Mouse (Mus musculus) 3T3-L1 (cell line): ENCODE measurements around the gene Dnajb2.
"Not testable (repeated sequence)": the region's sequence is repeated elsewhere in the genome, so short reads cannot be mapped to it uniquely, and the experiment has no call there.

ENCODE experiments used
- DNase-seq: peaks from one replicate; pipeline ENCODE4 v3.0.0-alpha.2; 2015; ENCODE audit warnings: low read depth, low spot score

Gene Dnajb2

DNA sequence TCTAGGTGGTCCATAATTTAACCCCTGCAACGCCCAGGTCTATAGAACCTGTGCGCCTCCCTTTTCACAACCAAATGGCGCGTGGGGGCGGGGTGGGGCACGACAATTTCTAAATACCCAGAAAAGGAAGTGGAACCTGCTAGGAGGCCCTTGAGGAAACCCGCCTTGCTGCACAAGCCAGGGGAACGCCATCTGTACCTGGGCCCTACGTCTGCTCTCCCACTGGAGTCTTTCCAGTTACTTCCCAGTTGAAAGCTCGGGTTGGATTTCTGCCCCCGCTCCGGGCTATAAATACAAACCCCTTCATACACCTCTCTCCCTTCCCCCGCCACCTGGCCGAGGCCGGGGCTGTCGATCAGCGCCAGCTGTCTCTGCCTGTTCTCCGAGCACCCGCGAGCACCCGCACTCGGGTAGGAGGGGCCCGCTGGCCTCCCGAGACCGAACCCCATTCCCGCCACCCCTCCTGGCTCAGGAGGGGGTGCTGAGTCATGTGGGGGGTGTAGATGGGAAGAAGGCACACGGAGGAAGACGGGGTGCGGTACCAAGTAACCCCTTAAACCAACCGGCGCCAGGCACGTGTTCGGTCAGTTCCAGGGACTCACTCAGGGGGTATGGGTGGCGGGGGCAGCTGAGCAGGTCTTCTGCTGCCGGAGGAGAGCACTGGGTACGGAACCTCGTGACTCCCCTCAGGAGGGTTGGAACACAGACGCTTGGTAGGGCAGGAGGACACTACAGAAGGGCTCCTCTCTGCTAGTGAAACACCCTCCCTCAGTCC is 17.8 kb upstream of the Dnajb2 start:
- no peak for DNase-seq

GRCm38 (mm10) chr1:75219078-75219477 is 17.1 kb upstream of the Dnajb2 start:
- peak; percentile 77 for DNase-seq

DNA sequence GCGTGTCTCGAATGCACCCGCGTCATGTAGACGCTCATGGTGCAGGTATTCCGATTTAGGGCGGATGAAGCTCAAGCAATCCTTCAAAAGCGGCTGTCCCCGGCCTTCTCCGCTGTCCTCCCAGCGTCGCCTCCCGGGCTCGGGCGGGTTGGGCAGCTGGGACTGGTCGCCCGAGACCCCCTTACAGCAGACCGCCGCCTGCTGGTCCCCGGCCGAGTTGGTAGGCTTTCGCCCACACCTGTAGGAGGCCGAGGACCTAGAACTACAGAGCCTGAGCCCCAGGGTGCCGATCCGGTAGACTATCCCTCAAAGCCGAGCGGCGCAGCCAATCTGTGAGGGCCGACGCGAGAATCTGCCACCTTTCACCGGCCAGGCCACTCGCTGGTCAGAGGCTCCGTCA is 16.7 kb upstream of the Dnajb2 start, which contains the start of gene Tuba4a:
TSS of gene Tuba4a (minus strand) at position 335 of the 400 bp plus-strand sequence.
- no peak for DNase-seq

GRCm38 (mm10) chr1:75221538-75221937 is 14.7 kb upstream of the Dnajb2 start:
- peak; percentile 43 for DNase-seq

DNA sequence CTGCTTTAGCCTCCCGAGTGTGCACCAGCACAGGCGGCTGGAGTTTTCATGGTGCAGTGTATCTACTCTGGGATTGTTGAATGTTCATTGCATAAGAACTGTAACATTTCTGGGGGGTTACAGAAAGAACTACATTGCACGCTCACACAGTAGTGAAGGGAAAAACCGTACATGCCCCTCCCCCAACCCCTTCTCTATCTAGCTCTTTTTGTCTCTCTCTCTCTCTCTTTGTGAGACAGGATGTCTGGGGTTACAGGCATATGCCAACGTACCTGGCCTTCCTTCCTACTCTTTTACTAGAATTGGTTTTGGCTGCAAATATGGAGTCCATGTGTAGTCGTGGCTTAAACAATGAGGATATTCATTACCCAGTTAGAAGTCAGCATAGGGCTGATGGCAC is 13.3 kb upstream of the Dnajb2 start:
- DNase-seq: no peak

- no peak for DNase-seq
Measured at GRCm38 (mm10) chr1:75223532-75223931, 12.7 kb upstream of the Dnajb2 start.

GRCm38 (mm10) chr1:75225473-75225872 is 10.7 kb upstream of the Dnajb2 start:
- no peak for DNase-seq

- no peak for DNase-seq
Measured at GRCm38 (mm10) chr1:75226138-75226537, 10.1 kb upstream of the Dnajb2 start.

DNA sequence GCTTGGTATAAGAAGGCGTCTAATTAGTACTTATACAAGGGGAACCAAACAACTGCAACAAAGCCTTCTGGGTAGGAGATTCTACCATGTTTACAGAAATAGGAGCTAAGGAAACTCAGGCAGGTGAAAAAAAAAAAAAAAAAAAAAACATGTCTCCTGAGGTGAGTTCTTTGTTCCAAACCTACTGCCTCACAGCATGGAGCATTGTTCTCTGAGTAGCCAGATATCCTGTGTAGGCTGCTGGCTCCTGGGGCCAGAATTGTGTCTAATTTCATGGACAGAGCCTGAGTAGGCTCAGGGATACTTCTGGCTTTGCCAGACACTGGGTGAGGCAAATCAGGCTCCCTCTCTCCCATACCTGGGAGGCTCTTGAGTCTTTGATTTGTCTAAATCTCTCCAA is 8.6 kb upstream of the Dnajb2 start:
- DNase-seq: no peak

GRCm38 (mm10) chr1:75229158-75229557 is 7.0 kb upstream of the Dnajb2 start:
- peak; percentile 86 for DNase-seq

- DNase-seq: peak; percentile 45
Measured at GRCm38 (mm10) chr1:75230335-75230994, 5.7 kb upstream of the Dnajb2 start.

- peak; percentile 65 for DNase-seq
Measured at GRCm38 (mm10) chr1:75231224-75231623, 5.0 kb upstream of the Dnajb2 start.

DNA sequence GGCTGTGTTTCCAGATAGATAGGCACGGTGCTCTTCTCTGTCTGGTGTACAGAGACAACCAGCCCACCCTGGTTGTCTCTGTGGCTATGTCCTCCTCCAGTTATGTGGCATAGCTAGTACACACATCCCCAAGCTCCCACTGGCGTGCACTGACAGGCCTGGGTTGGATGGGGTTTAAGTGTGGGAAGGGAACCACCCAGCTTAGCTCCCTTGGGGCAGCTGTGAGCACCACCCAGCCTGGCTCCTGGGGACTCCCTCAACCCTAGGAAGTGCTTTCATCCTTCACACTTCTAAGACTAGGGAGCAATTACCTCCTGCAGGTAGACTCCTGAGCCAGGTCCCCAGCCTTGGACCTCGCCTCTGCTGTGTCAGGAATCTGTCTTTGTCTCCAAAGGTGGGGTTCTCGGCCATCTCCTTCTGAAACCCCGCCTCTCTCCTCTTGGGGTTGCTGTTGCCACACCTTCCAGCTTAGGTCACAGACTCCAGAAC is 4.5 kb upstream of the Dnajb2 start, which contains the start of gene A630095N17Rik:
TSS of gene A630095N17Rik (minus strand) at position 439 of the 489 bp plus-strand sequence.
- no peak for DNase-seq

- not testable (repeated sequence) for DNase-seq
Measured at GRCm38 (mm10) chr1:75232489-75232888, 3.7 kb upstream of the Dnajb2 start.

- DNase-seq: peak; percentile 61
Measured at GRCm38 (mm10) chr1:75234606-75235005, 1.6 kb upstream of the Dnajb2 start.

- no peak for DNase-seq
Measured at GRCm38 (mm10) chr1:75239591-75239990, 3.4 kb downstream of the Dnajb2 start.

GRCm38 (mm10) chr1:75243411-75243810 is 7.2 kb downstream of the Dnajb2 start:
- no peak for DNase-seq

DNA sequence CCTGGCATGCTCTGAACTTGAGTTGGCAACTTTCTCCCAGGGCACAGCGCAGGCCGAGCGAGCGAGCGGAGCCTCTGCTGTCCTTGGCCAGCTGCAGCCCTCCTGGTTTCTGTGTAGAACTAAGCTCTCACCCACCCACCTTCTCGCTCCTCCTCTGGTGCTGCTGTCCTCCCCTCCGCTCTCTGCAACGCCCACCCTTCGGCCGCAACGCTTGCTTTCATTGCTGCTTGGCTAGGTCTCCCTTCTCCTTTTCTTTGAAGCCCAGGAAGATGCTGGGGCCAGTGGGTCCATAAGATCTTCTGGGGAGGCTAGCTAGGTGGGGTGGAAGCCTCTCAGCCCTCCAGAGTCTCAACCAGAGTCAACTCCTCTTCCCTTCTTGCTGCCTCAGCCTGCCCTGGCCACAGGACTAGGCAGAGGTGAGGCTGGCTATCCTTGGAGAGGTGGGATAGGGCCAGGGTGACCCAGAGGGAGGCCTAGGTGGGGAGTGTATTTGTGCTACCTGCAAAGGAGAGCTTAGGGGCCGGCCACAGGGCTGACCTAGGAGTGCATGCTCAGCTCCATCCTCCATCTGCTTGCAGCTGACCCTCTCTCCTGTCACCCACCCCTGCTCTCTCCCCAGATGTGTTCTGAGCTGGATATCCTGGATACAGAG is 8.1 kb downstream of the Dnajb2 start:
- DNase-seq: no peak

GRCm38 (mm10) chr1:75244836-75245235 is 8.6 kb downstream of the Dnajb2 start:
- DNase-seq: peak; percentile 66

- no peak for DNase-seq
Measured at GRCm38 (mm10) chr1:75247071-75247930, 11.1 kb downstream of the Dnajb2 start.
